Mouse (Mus musculus): ENCODE results near the gene Treml4. TPM values are rescaled to one million over a fixed set of nuclear protein-coding genes. Genes with fewer than 3 reads are reported as not detected.

Treml4 gene
- polyA plus RNA-seq, 2 experiments = 4.3 to 5.7 TPM

GRCm38 (mm10) chr17:48234550-48234949 lies 29.5 kb upstream of the Treml4 start:
- H3K9me3 ChIP-seq (ENCODE audit: control insufficient read depth, low read length) = no peaks in the 10 kb centered on the region
- no peak for TF ChIP-seq CTCF (IDR thresholded peaks at IDR 0.05; ENCODE audit: low read depth)
- TF ChIP-seq EP300 (IDR thresholded peaks at IDR 0.05; ENCODE audit: low read depth) = no peak
- H3K27me3 ChIP-seq (ENCODE audit: control insufficient read depth, insufficient read depth, low read length) = no peaks in the 10 kb centered on the region
- no peaks in the 10 kb centered on the region for H3K36me3 ChIP-seq (replicated peaks; ENCODE audit: control insufficient read depth, insufficient read depth, low read depth)
- 0 out of 4 replicates have a peak, but pooled peaks cover 0 to 2% of the 10 kb centered on the region in 2 experiments for H3K4me1 ChIP-seq (replicated peaks; ENCODE audit: control insufficient read depth in 2 of 2, insufficient read depth in 2 of 2, low read length in 1 of 2)
- DNase-seq (ENCODE audit: low read depth in 3 of 3, low spot score in 3 of 3) (no peak), ATAC-seq (ENCODE audit: insufficient read depth) (no peak)
- H3K9ac ChIP-seq (replicated peaks) = no peak overlapping the region
- no peak overlapping the region for H3K4me2 ChIP-seq (ENCODE audit: low read depth)
- H3K4me3 ChIP-seq (ENCODE audit: insufficient read depth in 1 of 2, low read depth in 2 of 2, low read length in 2 of 2) = no peak overlapping the region
- no peak overlapping the region for H3K27ac ChIP-seq
- WGBS (ENCODE audit: insufficient replicate concordance) = 52% methylated on average over 5 of the region's 5 CpGs

GRCm38 (mm10) chr17:48235773-48236370 lies 28.2 kb upstream of the Treml4 start:
- Histone ChIP-seq H3K4me2 (ENCODE audit: low read depth) (no peak overlapping the region), H3K27ac (no peak overlapping the region), H3K27me3 (ENCODE audit: control insufficient read depth, insufficient read depth, low read length) (no peaks in the 10 kb centered on the region), H3K4me3 (ENCODE audit: insufficient read depth in 1 of 2, low read depth in 2 of 2, low read length in 2 of 2) (no peak overlapping the region), H3K36me3 (replicated peaks; ENCODE audit: control insufficient read depth, insufficient read depth, low read depth) (no peaks in the 10 kb centered on the region), H3K9me3 (ENCODE audit: control insufficient read depth, low read length) (no peaks in the 10 kb centered on the region), H3K4me1 (replicated peaks; ENCODE audit: control insufficient read depth in 2 of 2, insufficient read depth in 2 of 2, low read length in 1 of 2) (no peaks in the 10 kb centered on the region), H3K9ac (replicated peaks) (no peak overlapping the region)
- TF ChIP-seq CTCF (IDR thresholded peaks at IDR 0.05; ENCODE audit: low read depth) (no peak), EP300 (IDR thresholded peaks at IDR 0.05; ENCODE audit: low read depth) (no peak)
- DNase-seq (ENCODE audit: low read depth in 3 of 3, low spot score in 3 of 3) = no peak
- WGBS (ENCODE audit: insufficient replicate concordance) = 38% methylated on average over 4 of the region's 4 CpGs
- no peak for ATAC-seq (ENCODE audit: insufficient read depth)

- TF ChIP-seq CTCF (IDR thresholded peaks at IDR 0.05; ENCODE audit: low read depth) (no peak), EP300 (IDR thresholded peaks at IDR 0.05; ENCODE audit: low read depth) (no peak)
- no peak overlapping the region for H3K27ac ChIP-seq
- no peak overlapping the region for H3K9ac ChIP-seq (replicated peaks)
- H3K4me1 ChIP-seq (replicated peaks; ENCODE audit: control insufficient read depth in 2 of 2, insufficient read depth in 2 of 2, low read length in 1 of 2) = no peaks in the 10 kb centered on the region
- no peak overlapping the region for H3K4me2 ChIP-seq (ENCODE audit: low read depth)
- H3K36me3 ChIP-seq (replicated peaks; ENCODE audit: control insufficient read depth, insufficient read depth, low read depth) = no peaks in the 10 kb centered on the region
- no peak for DNase-seq (ENCODE audit: low read depth in 3 of 3, low spot score in 3 of 3)
- no peaks in the 10 kb centered on the region for H3K9me3 ChIP-seq (ENCODE audit: control insufficient read depth, low read length)
- WGBS (ENCODE audit: insufficient replicate concordance) = 72% methylated on average over 8 of the region's 8 CpGs
- no peak for ATAC-seq (ENCODE audit: insufficient read depth)
- H3K4me3 ChIP-seq (ENCODE audit: insufficient read depth in 1 of 2, low read depth in 2 of 2, low read length in 2 of 2) = no peak overlapping the region
- H3K27me3 ChIP-seq (ENCODE audit: control insufficient read depth, insufficient read depth, low read length) = no peaks in the 10 kb centered on the region
Measured at GRCm38 (mm10) chr17:48237621-48238020, 26.5 kb upstream of the Treml4 start.

- no peak within 1 kb of the TSS for H3K9ac ChIP-seq (replicated peaks)
- no peak for DNase-seq (ENCODE audit: low read depth in 3 of 3, low spot score in 3 of 3)
- TF ChIP-seq EP300 (IDR thresholded peaks at IDR 0.05; ENCODE audit: low read depth) (no peak), CTCF (IDR thresholded peaks at IDR 0.05; ENCODE audit: low read depth) (no peak)
- no peaks in the 10 kb centered on the region for H3K36me3 ChIP-seq (replicated peaks; ENCODE audit: control insufficient read depth, insufficient read depth, low read depth)
- H3K4me2 ChIP-seq (ENCODE audit: low read depth) = no peak within 1 kb of the TSS
- ATAC-seq (ENCODE audit: insufficient read depth) = no peak
- H3K9me3 ChIP-seq (ENCODE audit: control insufficient read depth, low read length) = no peaks in the 10 kb centered on the region
- H3K4me3 ChIP-seq (ENCODE audit: insufficient read depth in 1 of 2, low read depth in 2 of 2, low read length in 2 of 2) = no peak within 1 kb of the TSS
- WGBS (ENCODE audit: insufficient replicate concordance) = 57% methylated on average over 11 of the region's 11 CpGs
- H3K4me1 ChIP-seq (replicated peaks; ENCODE audit: control insufficient read depth in 2 of 2, insufficient read depth in 2 of 2, low read length in 1 of 2) = no peaks in the 10 kb centered on the region
- H3K27ac ChIP-seq = no peak within 1 kb of the TSS
- no peaks in the 10 kb centered on the region for H3K27me3 ChIP-seq (ENCODE audit: control insufficient read depth, insufficient read depth, low read length)
Measured at GRCm38 (mm10) chr17:48247221-48247928, 16.7 kb upstream of the Treml4 start, which contains the start of gene Trem3. Trem3 (plus strand) TSS chr17:48247777.

- DNase-seq (ENCODE audit: low read depth in 3 of 3, low spot score in 3 of 3) (no peak), ATAC-seq (ENCODE audit: insufficient read depth) (no peak)
- Histone ChIP-seq H3K27me3 (ENCODE audit: control insufficient read depth, insufficient read depth, low read length) (no peaks in the 10 kb centered on the region), H3K9me3 (ENCODE audit: control insufficient read depth, low read length) (no peaks in the 10 kb centered on the region), H3K4me3 (ENCODE audit: insufficient read depth in 1 of 2, low read depth in 2 of 2, low read length in 2 of 2) (no peak overlapping the region), H3K36me3 (replicated peaks; ENCODE audit: control insufficient read depth, insufficient read depth, low read depth) (no peaks in the 10 kb centered on the region), H3K4me2 (ENCODE audit: low read depth) (no peak overlapping the region), H3K4me1 (replicated peaks; ENCODE audit: control insufficient read depth in 2 of 2, insufficient read depth in 2 of 2, low read length in 1 of 2) (no peaks in the 10 kb centered on the region), H3K27ac (no peak overlapping the region), H3K9ac (replicated peaks) (no peak overlapping the region)
- TF ChIP-seq CTCF (IDR thresholded peaks at IDR 0.05; ENCODE audit: low read depth) (no peak), EP300 (IDR thresholded peaks at IDR 0.05; ENCODE audit: low read depth) (no peak)
Measured at GRCm38 (mm10) chr17:48249039-48249438, 15.1 kb upstream of the Treml4 start.

Measured in liver, embryonic 14.5 days (tissue).